Mouse (Mus musculus): ENCODE data around the gene Kcnq1.

Gene Kcnq1

GRCm38 (mm10) chr7:143106062-143106461 is at the start of gene Kcnq1:
Gene Kcnq1 (plus strand): TSS chr7:143106362.
- DNase-seq (ENCODE audit: low read depth): no peak

- no peak for DNase-seq (ENCODE audit: low read depth)
Measured at GRCm38 (mm10) chr7:143057023-143057422, 49.1 kb upstream of the Kcnq1 start.

- no peak for DNase-seq (ENCODE audit: low read depth)
Measured at GRCm38 (mm10) chr7:143057667-143058220, 48.4 kb upstream of the Kcnq1 start.

- no peak for DNase-seq (ENCODE audit: low read depth)
Measured at GRCm38 (mm10) chr7:143058221-143058697, 47.9 kb upstream of the Kcnq1 start.

GRCm38 (mm10) chr7:143059202-143059870 is 46.8 kb upstream of the Kcnq1 start:
- DNase-seq (ENCODE audit: low read depth): no peak

- DNase-seq (ENCODE audit: low read depth): no peak
Measured at GRCm38 (mm10) chr7:143062704-143063103, 43.5 kb upstream of the Kcnq1 start.

GRCm38 (mm10) chr7:143064226-143064625 is 41.9 kb upstream of the Kcnq1 start:
- no peak for DNase-seq (ENCODE audit: low read depth)

- no peak for DNase-seq (ENCODE audit: low read depth)
Measured at GRCm38 (mm10) chr7:143065692-143066091, 40.5 kb upstream of the Kcnq1 start.

- DNase-seq (ENCODE audit: low read depth): no peak
Measured at GRCm38 (mm10) chr7:143067469-143067868, 38.7 kb upstream of the Kcnq1 start.

- DNase-seq (ENCODE audit: low read depth): no peak
Measured at GRCm38 (mm10) chr7:143067897-143068296, 38.3 kb upstream of the Kcnq1 start.

- no peak for DNase-seq (ENCODE audit: low read depth)
Measured at GRCm38 (mm10) chr7:143068316-143068881, 37.8 kb upstream of the Kcnq1 start.

- DNase-seq (ENCODE audit: low read depth): peak; percentile 100
Measured at GRCm38 (mm10) chr7:143068882-143069591, 37.1 kb upstream of the Kcnq1 start, which contains the start of gene Tssc4. Gene Tssc4 (plus strand): TSS chr7:143069249.

- no peak for DNase-seq (ENCODE audit: low read depth)
Measured at GRCm38 (mm10) chr7:143069751-143070400, 36.3 kb upstream of the Kcnq1 start.

- no peak for DNase-seq (ENCODE audit: low read depth)
Measured at GRCm38 (mm10) chr7:143070506-143071070, 35.6 kb upstream of the Kcnq1 start.

GRCm38 (mm10) chr7:143072605-143073004 is 33.6 kb upstream of the Kcnq1 start:
- no peak for DNase-seq (ENCODE audit: low read depth)

GRCm38 (mm10) chr7:143073086-143073485 is 33.1 kb upstream of the Kcnq1 start:
- DNase-seq (ENCODE audit: low read depth): no peak

- no peak for DNase-seq (ENCODE audit: low read depth)
Measured at GRCm38 (mm10) chr7:143075394-143075793, 30.8 kb upstream of the Kcnq1 start.

- no peak for DNase-seq (ENCODE audit: low read depth)
Measured at GRCm38 (mm10) chr7:143077351-143077750, 28.8 kb upstream of the Kcnq1 start.

GRCm38 (mm10) chr7:143082024-143082423 is 24.1 kb upstream of the Kcnq1 start:
- no peak for DNase-seq (ENCODE audit: low read depth)

- no peak for DNase-seq (ENCODE audit: low read depth)
Measured at GRCm38 (mm10) chr7:143083708-143084107, 22.5 kb upstream of the Kcnq1 start.

GRCm38 (mm10) chr7:143086366-143086765 is 19.8 kb upstream of the Kcnq1 start:
- DNase-seq (ENCODE audit: low read depth): peak; percentile 74

GRCm38 (mm10) chr7:143087070-143087579 is 19.0 kb upstream of the Kcnq1 start:
- DNase-seq (ENCODE audit: low read depth): no peak

All from c-Kit-positive CD71-negative TER-119-negative erythroid progenitor cells, embryonic 14.5 days (primary cell).